Mouse (Mus musculus) forebrain, embryonic 14.5 days (tissue): ENCODE measurements around the gene Fkbp5. TPM values are rescaled to one million over a fixed set of nuclear protein-coding genes. Genes with fewer than 3 reads are reported as not detected.

Source experiments
- ATAC-seq: fragments of 200-750 bp; cut with Nextera tagmentation; 2 replicates; pipeline ENCODE4 v1.8.0; 2017; ENCODE audit warnings: mild to moderate bottlenecking, moderate library complexity
- DNase-seq: peaks from one replicate; pipeline ENCODE4 v3.0.0-alpha.2; 2015; ENCODE audit warnings: low spot score
- H3K27ac ChIP-seq: fragments of 300-500 bp; sonication (generic); 2 replicates; pipeline ENCODE4 v1.5.1; 2014; ENCODE audit warnings: low read depth, mild to moderate bottlenecking, control low read depth, low read length, moderate library complexity
- H3K27me3 ChIP-seq: fragments of 300-500 bp; sonication (generic); replicated peaks from 2 replicates; pipeline ENCODE4 v1.6.1; 2014; ENCODE audit warnings: low read length, control low read depth, mixed read lengths; ENCODE audit not compliant: control insufficient read depth, insufficient read depth
- H3K36me3 ChIP-seq: fragments of 300-500 bp; sonication (generic); 2 replicates; pipeline ENCODE4 v1.6.1; 2014; ENCODE audit warnings: low read length, control low read depth; ENCODE audit not compliant: control insufficient read depth, insufficient read depth
- H3K4me1 ChIP-seq: fragments of 300-500 bp; sonication (generic); 2 replicates; pipeline ENCODE4 v1.6.1; 2014; ENCODE audit warnings: antibody characterized with exemption, low read length, control low read depth; ENCODE audit not compliant: control insufficient read depth, insufficient read depth
- H3K4me2 ChIP-seq: fragments of 300-500 bp; sonication (generic); 2 replicates; pipeline ENCODE4 v1.6.1; 2014; ENCODE audit warnings: mild to moderate bottlenecking, control low read depth, low read length
- H3K4me3 ChIP-seq: fragments of 300-500 bp; sonication (generic); 2 replicates; pipeline ENCODE4 v1.5.1; 2014; ENCODE audit warnings: low read depth, low read length, control low read depth
- H3K9ac ChIP-seq: fragments of 300-500 bp; sonication (generic); 2 replicates; pipeline ENCODE4 v1.6.1; 2014; ENCODE audit warnings: mild to moderate bottlenecking, low read length, control low read depth, moderate library complexity
- H3K9me3 ChIP-seq: fragments of 300-500 bp; sonication (generic); replicated peaks from 2 replicates; pipeline ENCODE4 v1.6.1; 2016; ENCODE audit warnings: low read length, control low read depth, mixed read lengths; ENCODE audit not compliant: control insufficient read depth
- WGBS: fragments of 180-500 bp; shearing (Covaris S2); extraction: QIAGEN DNeasy Blood & Tissue Kit; methylation state at CpG from one replicate; pipeline ENCODE4 v1.1.7; 2014; 5-methylcytosine and 5-hydroxymethylcytosine counted together
- polyA plus RNA-seq: library from polyadenylated mRNA; unstranded; fragments of >200 nt; fragmentation: Nextera tagmentation; extraction: Ambion mirVana; gene quantifications from 2 replicates; pipeline ENCODE4 v1.2.1, GENCODE M21; 2014

Gene Fkbp5
- polyA plus RNA-seq, 1 experiment from 2014 or later = 11.7 TPM

GRCm38 (mm10) chr17:28513844-28514243, 3.5 kb downstream of the Fkbp5 start:
- DNase-seq = no peak
- Histone ChIP-seq H3K4me2 (no peak overlapping the region), H3K4me3 (no peak overlapping the region), H3K36me3 (no peaks in the 10 kb centered on the region), H3K9ac (no peak overlapping the region), H3K4me1 (peaks cover 13% of the 10 kb centered on the region), H3K27me3 (no peaks in the 10 kb centered on the region), H3K9me3 (no peaks in the 10 kb centered on the region), H3K27ac (no peak overlapping the region)
- ATAC-seq = no peak
- WGBS = 70% methylated on average over 7 of the region's 7 CpGs

GRCm38 (mm10) chr17:28513337-28513736, 4.0 kb downstream of the Fkbp5 start:
- Histone ChIP-seq H3K9ac (no peak overlapping the region), H3K4me1 (peaks cover 8% of the 10 kb centered on the region), H3K9me3 (no peaks in the 10 kb centered on the region), H3K36me3 (no peaks in the 10 kb centered on the region), H3K4me3 (no peak overlapping the region), H3K4me2 (no peak overlapping the region), H3K27me3 (no peaks in the 10 kb centered on the region), H3K27ac (no peak overlapping the region)
- DNase-seq = no peak
- 78% methylated on average over 1 of the region's 1 CpGs for WGBS
- ATAC-seq = no peak

- DNase-seq (no peak), ATAC-seq (no peak)
- Histone ChIP-seq H3K4me3 (no peak overlapping the region), H3K9me3 (no peaks in the 10 kb centered on the region), H3K4me2 (no peak overlapping the region), H3K27ac (no peak overlapping the region), H3K9ac (no peak overlapping the region), H3K27me3 (no peaks in the 10 kb centered on the region), H3K36me3 (no peaks in the 10 kb centered on the region), H3K4me1 (peaks cover 4% of the 10 kb centered on the region; the same call in 1 of the 2 replicates)
- WGBS = 57% methylated on average over 6 of the region's 6 CpGs
Observed at GRCm38 (mm10) chr17:28512696-28513095, 4.6 kb downstream of the Fkbp5 start.

DNA sequence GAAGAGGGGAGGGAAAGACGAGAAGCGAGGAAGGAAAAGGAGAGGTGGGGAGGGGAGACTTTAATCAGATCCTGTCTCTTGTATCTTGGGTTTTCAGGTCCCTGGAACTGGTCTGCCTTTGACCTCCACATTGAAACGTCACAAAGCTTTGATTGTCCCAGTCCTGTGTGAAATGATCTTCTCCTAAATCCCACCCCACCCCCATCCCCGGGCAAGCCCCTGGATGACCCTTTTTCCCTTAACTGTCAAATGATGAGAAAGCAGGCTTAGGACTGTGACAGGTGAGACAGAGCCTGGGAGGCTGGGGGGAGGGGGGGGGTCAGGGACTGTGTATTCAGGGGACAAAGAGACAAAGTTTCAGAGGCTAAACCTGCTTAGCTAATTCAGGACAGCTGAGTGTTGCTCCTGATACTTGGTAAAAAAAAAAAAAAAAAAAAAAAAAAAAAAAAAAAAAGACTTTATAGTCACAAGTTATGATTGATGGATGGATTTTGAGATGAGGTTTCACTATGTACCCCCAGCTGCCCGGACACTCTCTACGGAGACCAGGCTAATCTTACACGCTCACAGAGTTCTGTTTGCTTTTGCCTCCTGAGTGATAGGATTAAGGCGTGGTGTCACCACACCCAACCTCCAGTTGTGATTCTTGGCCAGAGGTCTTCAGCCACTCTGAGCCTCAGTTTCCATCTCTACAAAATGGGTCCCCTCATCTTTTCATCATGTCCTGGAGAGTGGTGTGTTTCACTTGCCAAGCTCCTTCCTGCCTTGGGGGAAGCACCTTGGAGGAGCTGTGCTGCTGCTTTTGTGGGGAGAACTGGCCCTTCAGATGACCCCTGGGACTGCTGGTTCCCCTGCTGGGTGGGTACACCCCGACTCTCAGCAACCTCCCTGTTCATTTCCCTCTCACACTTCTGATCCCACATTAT, 5.4 kb downstream of the Fkbp5 start:
- Histone ChIP-seq H3K4me2 (no peak overlapping the region), H3K4me3 (no peak overlapping the region), H3K4me1 (no peaks in the 10 kb centered on the region; the same call in 1 of the 2 replicates), H3K27ac (no peak overlapping the region), H3K9me3 (no peaks in the 10 kb centered on the region), H3K27me3 (no peaks in the 10 kb centered on the region), H3K36me3 (no peaks in the 10 kb centered on the region), H3K9ac (no peak overlapping the region)
- 40% methylated on average over 9 of the region's 9 CpGs for WGBS
- ATAC-seq = no peak
- no peak for DNase-seq

GRCm38 (mm10) chr17:28510445-28511342, 6.6 kb downstream of the Fkbp5 start:
- Histone ChIP-seq H3K9ac (no peak overlapping the region), H3K9me3 (no peaks in the 10 kb centered on the region), H3K36me3 (no peaks in the 10 kb centered on the region), H3K4me2 (peak overlapping the region; percentile 14; the same call in 1 of the 2 replicates), H3K27me3 (no peaks in the 10 kb centered on the region), H3K4me1 (no peaks in the 10 kb centered on the region; the same call in 1 of the 2 replicates), H3K27ac (no peak overlapping the region), H3K4me3 (no peak overlapping the region)
- DNase-seq = no peak
- ATAC-seq = no peak
- WGBS = 6% methylated on average over 28 of the region's 28 CpGs

DNA sequence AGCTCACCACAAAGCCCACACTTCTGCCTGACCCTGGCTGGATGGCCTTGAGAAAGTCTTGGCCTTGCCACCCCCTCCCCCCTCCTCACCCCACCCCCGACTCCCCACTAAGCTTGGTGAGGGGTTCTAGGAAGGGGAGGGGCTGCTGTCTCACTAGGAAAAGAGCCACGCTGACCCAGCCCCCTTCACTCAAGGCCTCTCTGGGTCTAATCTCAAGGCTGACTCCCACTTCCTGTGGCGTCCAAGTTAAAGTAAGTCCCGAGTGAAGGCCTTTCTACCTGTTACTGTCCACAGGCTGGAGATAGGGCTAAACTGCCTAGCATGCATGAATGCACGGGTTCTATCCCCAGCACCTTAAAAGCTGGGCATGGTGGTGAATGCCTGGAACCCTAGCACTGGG, 9.8 kb downstream of the Fkbp5 start:
- Histone ChIP-seq H3K4me3 (no peak overlapping the region), H3K9ac (no peak overlapping the region), H3K4me2 (no peak overlapping the region), H3K27ac (no peak overlapping the region), H3K36me3 (no peaks in the 10 kb centered on the region), H3K9me3 (no peaks in the 10 kb centered on the region), H3K4me1 (no peaks in the 10 kb centered on the region; the same call in 1 of the 2 replicates), H3K27me3 (no peaks in the 10 kb centered on the region)
- ATAC-seq (no peak), DNase-seq (no peak)
- WGBS = 34% methylated on average over 5 of the region's 5 CpGs

DNA sequence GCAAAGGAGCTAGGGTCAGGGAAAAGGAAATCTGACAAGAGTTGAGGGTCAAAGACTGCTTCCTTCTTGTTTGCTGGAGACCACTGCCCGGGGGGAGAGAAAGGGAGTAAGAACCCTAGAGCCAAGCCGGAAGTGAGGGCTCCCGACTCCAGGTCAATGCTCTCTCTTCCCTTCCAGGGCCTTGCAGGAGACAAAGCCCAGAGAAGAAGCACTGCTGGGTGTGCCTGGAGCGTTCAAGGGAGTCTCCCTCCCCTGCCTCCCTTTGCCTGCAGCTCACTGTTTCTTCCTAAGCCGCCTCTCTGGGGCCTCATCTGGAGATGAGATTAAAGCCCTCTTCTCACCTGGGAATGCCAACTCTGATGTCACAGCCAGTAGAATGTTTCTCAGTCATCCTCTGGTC, 10.4 kb downstream of the Fkbp5 start:
- H3K36me3 ChIP-seq = no peaks in the 10 kb centered on the region
- no peak for DNase-seq
- no peak overlapping the region for H3K4me3 ChIP-seq
- H3K4me2 ChIP-seq = no peak overlapping the region
- ATAC-seq = no peak
- H3K27me3 ChIP-seq = no peaks in the 10 kb centered on the region
- H3K9me3 ChIP-seq = no peaks in the 10 kb centered on the region
- H3K9ac ChIP-seq = no peak overlapping the region
- H3K27ac ChIP-seq = no peak overlapping the region
- WGBS = 19% methylated on average over 5 of the region's 5 CpGs
- H3K4me1 ChIP-seq = no peaks in the 10 kb centered on the region; the same call in 1 of the 2 replicates

DNA sequence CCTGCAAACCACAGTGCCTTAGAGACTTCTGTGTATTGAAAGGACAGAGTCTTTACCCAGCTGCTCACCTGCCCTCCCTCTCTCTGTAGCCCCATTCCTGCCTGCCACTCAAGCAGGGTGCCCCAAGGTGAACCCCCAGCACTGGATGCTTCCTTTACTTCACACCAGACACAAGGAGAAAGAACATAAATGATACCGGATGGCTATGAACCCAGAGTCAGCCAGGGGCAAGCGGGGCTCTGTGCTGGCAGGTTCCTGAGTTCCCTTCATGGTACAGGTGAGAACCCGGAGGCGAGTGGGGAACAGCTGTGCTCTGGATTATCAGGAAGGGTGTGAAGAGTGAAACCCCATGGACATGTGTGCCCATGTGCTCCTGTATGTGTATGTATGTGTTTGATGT, 11.7 kb downstream of the Fkbp5 start:
- ATAC-seq (no peak), DNase-seq (no peak)
- no peak overlapping the region for H3K4me2 ChIP-seq
- H3K36me3 ChIP-seq = no peaks in the 10 kb centered on the region
- H3K9ac ChIP-seq = no peak overlapping the region
- 90% methylated on average over 4 of the region's 4 CpGs for WGBS
- no peaks in the 10 kb centered on the region for H3K9me3 ChIP-seq
- no peaks in the 10 kb centered on the region for H3K4me1 ChIP-seq
- no peaks in the 10 kb centered on the region for H3K27me3 ChIP-seq
- H3K4me3 ChIP-seq = no peak overlapping the region
- no peak overlapping the region for H3K27ac ChIP-seq
